Mouse (Mus musculus): ENCODE results near the gene Avp. TPM values are rescaled to one million over a fixed set of nuclear protein-coding genes. Genes with fewer than 3 reads are reported as not detected.

The Avp gene
- total RNA-seq, 4 experiments from 2014 or later, result not detected

- DNase-seq (ENCODE audit: low spot score in 2 of 2), result no peak
These were observed 7.4 kb downstream of the Avp start for GRCm38 (mm10) chr2:130574960-130575359.

- no peak for DNase-seq (ENCODE audit: low spot score in 2 of 2)
These were observed 12.4 kb downstream of the Avp start for GRCm38 (mm10) chr2:130569926-130570325.

- DNase-seq (ENCODE audit: low spot score in 2 of 2), result no peak
These were observed 13.4 kb downstream of the Avp start for GRCm38 (mm10) chr2:130568921-130569320.

- no peak for DNase-seq (ENCODE audit: low spot score in 2 of 2)
These were observed 17.4 kb downstream of the Avp start for GRCm38 (mm10) chr2:130564983-130565382.

GRCm38 (mm10) chr2:130564063-130564462 is 18.3 kb downstream of the Avp start:
- no peak for DNase-seq (ENCODE audit: low spot score in 2 of 2)

- DNase-seq (ENCODE audit: low spot score in 2 of 2), result peak; percentile 83 to 90
These were observed 18.9 kb downstream of the Avp start, which contains the start of gene Mrps26 for GRCm38 (mm10) chr2:130563212-130564055. Mrps26 (plus strand) TSS chr2:130563742.

DNA sequence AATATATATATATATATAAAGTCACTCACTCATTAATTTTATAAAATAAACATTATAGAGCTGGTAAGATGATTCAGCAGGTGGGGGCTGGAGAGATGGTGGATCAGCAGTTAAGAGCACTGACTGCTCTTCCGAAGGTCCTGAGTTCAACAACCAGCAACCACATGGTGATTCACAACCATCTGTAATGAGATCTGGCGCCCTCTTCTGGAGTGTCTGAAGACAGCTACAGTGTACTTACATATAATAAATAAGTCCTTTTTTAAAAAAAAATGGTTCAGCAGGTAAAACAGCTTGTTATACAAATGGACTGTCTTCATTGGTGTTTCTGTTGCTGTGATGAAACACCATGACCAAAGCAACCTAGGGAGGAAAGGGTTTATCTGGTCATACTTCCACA is 24.3 kb downstream of the Avp start:
- no peak for DNase-seq (ENCODE audit: low spot score in 2 of 2)

DNA sequence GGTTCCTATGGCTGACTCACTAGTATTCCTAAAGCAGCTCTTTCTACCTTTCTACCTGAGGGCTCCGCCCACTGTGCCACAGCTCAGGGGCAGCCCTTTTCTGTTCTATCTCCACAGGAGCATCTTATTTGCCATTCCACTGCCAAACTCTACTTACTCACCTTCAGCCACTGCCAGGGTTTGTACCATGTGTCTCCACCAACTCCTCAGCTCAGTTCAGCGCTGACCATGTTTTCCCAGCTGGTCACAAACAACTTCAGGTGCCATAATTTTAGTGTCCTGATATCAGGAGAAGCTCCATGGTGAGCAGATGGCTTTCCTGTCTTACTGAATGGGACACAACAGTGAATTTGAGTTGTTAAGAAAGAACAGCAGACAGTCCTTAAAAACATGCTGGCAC is 24.9 kb downstream of the Avp start:
- no peak for DNase-seq (ENCODE audit: low spot score in 2 of 2)

DNA sequence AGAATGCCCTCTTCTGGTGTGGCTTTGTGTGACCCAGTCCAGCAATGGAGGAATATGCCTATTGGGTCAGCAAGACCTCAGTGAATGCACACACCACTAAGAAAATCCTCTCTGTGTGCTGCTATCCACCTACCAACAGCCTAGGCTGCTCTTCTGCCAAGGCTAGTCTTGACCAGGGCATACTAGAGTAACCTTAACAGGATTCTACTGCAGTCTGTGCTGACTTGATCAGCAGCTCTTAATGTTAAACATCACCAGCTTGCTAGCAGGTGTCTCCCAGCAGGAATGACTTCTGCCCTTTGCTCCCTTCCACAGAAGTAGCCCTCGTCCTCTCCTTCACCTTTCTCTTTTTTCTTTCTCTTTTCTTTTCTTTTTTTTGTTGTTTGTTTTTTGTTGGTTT is 26.1 kb downstream of the Avp start:
- DNase-seq (ENCODE audit: low spot score in 2 of 2), result no peak

DNA sequence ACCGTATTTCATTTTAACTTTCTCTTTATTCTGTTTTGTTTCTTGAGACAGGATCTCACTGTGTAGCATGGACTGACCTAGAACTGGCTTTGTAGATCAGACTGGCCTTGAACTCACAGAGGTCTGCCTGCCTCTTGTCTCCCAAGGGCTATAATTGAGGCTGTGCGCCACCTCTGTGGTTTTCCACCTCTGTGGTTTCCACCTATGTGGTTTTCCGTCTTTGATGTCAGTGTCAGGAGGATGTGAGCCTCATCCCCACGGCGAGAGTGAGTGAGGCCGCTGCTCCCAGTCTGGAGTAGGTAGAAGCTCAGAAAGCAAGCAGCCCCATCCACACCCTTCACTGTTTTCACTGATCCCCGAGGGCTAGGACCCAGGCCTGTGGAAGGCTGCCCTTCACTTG is 27.5 kb downstream of the Avp start:
- DNase-seq (ENCODE audit: low spot score in 2 of 2), result no peak

DNA sequence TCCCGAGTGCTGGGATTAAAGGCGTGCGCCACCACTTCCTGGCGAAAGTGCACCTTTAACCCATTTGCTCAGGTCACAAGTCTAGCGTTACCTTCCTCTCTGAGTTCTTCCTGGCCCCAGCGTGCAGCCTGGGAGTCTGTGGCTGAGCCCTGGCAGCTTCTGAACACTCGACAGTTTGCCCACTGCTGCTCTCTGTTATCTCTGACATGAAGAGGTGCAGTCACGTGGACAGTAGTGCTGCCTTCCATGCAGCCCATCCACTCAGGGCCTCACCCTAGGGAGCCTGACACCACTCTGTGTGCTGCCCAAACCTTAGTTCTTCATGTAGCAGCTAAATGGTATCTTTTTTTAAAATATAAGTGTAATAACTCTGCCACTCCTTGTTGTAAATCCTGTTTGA is 35.4 kb downstream of the Avp start:
- no peak for DNase-seq (ENCODE audit: low spot score in 2 of 2)

GRCm38 (mm10) chr2:130540266-130540665 is 42.1 kb downstream of the Avp start:
- no peak for DNase-seq (ENCODE audit: low spot score in 2 of 2)

GRCm38 (mm10) chr2:130538876-130539546 is 43.3 kb downstream of the Avp start:
- no peak for DNase-seq (ENCODE audit: low spot score in 2 of 2)

DNA sequence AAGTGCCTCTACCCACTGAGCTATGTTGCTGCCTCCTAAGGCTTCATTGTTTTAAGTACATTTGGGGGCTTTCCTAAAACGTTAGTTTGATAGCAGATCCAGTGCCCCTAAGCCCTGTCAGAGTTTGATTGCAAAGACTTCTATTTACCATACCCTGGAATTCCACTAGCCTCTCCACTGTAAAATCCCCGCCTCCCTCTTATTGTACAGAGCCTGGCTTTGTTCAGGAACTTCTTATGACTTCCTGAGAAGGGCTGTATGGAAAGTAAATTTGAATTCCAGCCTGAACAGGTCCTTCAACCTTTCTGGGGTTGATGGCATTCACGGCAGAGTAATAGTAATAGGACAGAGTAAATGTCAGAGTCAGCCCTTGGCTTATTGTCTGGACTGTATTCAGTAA is 45.5 kb downstream of the Avp start:
- no peak for DNase-seq (ENCODE audit: low spot score in 2 of 2)

- DNase-seq (ENCODE audit: low spot score in 2 of 2), result no peak
These were observed 47.3 kb downstream of the Avp start for GRCm38 (mm10) chr2:130535017-130535416.

GRCm38 (mm10) chr2:130532201-130532600 is 50.2 kb downstream of the Avp start:
- DNase-seq (ENCODE audit: low spot score in 2 of 2), result no peak

Small RNA genes within 50 kb of the gene (microRNA-seq; reads per million reads assigned to microRNA genes)
- not detected for gene Gm23876

Other genes with a start within 250 kb of the Avp start
- 1 to 10 TPM; 1.1 to 2.7 (median 2.4) TPM for gene Cpxm1, start 185.0 kb downstream of the Avp start, total RNA-seq (2022)
- gene Gm28372, start 177.3 kb downstream of the Avp start, total RNA-seq (2022), result not detected
- not detected for gene 1700020A23Rik, start 177.3 kb downstream of the Avp start, total RNA-seq (2022)
- gene Tmem239, start 176.1 kb downstream of the Avp start, total RNA-seq (2022), result not detected
- gene Vps16, start 158.2 kb downstream of the Avp start, total RNA-seq (2022), result 10 to 100 TPM; 13.2 to 20.5 (median 18.2) TPM
- gene Pced1a, start 157.9 kb downstream of the Avp start, total RNA-seq (2022), result 1 to 10 TPM; 3.7 to 6.2 (median 3.8) TPM
- gene Ptpra, start 132.3 kb downstream of the Avp start, total RNA-seq (2022), result 10 to 100 TPM; 12.2 to 18.8 (median 14.5) TPM
- 10 to 100 TPM; 43.7 to 47.6 (median 46.2) TPM for gene Mrps26, start 18.8 kb downstream of the Avp start, total RNA-seq (2022)
- gene Oxt, start 6.4 kb downstream of the Avp start, total RNA-seq (2022), result not detected
- 1 to 10 TPM; 5.1 to 7.7 (median 6.7) TPM for gene Fastkd5, start 47.5 kb upstream of the Avp start, total RNA-seq (2022)
- 1 to 10 TPM; 4.7 to 6.0 (median 5.2) TPM for gene Ubox5, start 47.5 kb upstream of the Avp start, total RNA-seq (2022)
- gene Lzts3, start 60.2 kb upstream of the Avp start, total RNA-seq (2022), result 1 to 10 TPM; 1.8 to 3.0 (median 2.4) TPM
- gene Ddrgk1, start 82.1 kb upstream of the Avp start, total RNA-seq (2022), result 100 to 1,000 TPM; 120 to 153 (median 133) TPM
- gene Itpa, start 85.1 kb upstream of the Avp start, total RNA-seq (2022), result 10 to 100 TPM; 12.0 to 14.5 (median 13.3) TPM
- gene Slc4a11, start 115.0 kb upstream of the Avp start, total RNA-seq (2022), result under 1 TPM in 2 of 4 experiments, not detected in 2; 0.18 to 0.43 TPM

All from gastrocnemius, adult 8-10 months (tissue).